Mouse (Mus musculus): Measurements from ENCODE around the gene Srebf1.

Srebf1 gene

DNA sequence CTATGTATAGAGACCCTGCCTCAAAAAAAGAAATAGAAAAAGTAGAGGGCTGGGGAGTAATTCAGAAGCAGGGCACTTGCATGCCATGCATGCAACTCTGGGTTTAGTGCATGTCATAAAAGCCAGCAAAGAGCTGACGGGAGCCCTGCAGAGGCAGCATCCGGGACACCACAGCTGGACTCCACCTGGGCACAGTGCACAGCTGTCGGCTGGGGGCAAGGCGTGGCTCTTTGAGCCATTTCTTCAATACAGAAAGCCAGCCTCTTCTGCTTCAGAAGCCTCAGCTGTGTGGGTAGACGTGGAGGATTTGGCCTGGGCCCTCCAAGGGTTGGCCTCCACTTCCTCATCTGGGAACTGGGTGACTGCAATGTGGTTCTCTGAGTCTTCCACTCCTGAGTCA lies 13.0 kb upstream of the Srebf1 start:
- DNase-seq (ENCODE audit: low read depth, low spot score): no peak

DNA sequence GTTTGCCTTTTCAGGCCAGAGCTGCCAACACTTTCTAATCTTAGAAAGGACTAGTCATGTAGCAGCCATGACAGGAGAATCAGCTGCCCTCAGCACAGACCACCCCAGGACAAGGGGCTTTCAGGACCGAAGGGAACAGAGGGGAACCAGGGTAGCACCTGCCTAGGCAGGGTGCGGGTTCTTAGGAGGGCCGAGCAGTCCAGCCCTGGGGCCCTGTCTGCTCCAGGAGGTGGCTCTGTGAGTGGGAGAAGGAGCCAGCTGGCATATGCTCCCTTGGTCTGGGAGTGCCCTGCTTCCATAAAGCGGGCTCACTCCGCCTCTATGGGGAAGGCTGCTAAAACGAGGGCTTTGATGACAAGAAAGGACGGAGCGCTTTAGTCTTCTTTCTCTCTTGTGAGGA lies 10.9 kb upstream of the Srebf1 start:
- DNase-seq (ENCODE audit: low read depth, low spot score): no peak

DNA sequence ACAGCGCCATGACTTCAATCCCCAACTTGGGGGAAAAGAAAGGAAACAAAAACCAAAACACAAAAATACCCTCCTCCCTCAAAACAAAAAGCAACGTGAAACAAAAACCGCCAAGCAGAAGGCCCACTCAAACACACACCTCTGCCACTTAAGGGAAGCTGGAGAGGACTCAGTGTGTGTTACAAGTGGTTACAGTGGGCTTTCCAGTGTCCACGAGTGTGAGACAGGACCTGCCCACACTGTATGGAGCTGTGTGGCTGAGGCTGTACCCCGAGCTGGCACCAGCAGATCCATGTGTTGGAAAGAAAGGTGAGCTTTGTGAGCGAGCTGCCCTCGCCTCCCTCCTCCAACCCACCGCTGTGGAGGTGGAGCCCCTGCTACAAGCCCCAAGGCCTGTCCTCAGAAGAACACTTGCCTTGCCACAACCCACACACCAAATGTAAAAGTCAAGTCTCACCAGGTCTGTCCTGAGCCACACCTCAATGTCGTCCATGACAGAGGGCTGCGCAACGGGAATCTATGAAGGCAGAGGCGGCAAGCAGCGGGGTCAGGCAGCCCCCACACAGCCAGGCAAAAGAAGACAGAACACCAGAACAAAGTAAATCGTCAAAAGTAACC lies 10.2 kb upstream of the Srebf1 start:
- no peak for DNase-seq (ENCODE audit: low read depth, low spot score)

- no peak for DNase-seq (ENCODE audit: low read depth, low spot score)
These were observed 9.6 kb upstream of the Srebf1 start for GRCm38 (mm10) chr11:60231951-60232350.

DNA sequence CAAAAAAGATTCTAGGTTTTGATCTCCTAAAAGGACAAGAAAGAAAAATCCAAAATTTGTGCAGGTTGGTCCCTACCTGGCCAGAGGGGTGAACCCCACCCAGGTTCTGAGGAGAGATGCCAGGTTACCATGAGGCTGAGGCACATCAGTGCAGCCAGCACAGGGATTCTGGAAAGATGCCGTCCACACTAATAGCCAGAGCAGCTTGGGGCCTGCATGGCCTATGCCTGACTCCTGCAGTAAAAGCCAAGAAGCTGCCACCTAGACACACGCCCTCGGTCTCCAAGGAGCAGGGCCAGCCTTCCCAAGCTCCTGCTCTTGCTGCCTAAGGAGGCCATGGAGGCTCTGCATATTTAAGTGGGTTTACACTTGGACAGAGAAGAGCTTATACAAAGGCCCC lies 8.9 kb upstream of the Srebf1 start:
- no peak for DNase-seq (ENCODE audit: low read depth, low spot score)

- no peak for DNase-seq (ENCODE audit: low read depth, low spot score)
These were observed 8.1 kb upstream of the Srebf1 start for GRCm38 (mm10) chr11:60230512-60230911.

GRCm38 (mm10) chr11:60229821-60230220 lies 7.4 kb upstream of the Srebf1 start:
- no peak for DNase-seq (ENCODE audit: low read depth, low spot score)

DNA sequence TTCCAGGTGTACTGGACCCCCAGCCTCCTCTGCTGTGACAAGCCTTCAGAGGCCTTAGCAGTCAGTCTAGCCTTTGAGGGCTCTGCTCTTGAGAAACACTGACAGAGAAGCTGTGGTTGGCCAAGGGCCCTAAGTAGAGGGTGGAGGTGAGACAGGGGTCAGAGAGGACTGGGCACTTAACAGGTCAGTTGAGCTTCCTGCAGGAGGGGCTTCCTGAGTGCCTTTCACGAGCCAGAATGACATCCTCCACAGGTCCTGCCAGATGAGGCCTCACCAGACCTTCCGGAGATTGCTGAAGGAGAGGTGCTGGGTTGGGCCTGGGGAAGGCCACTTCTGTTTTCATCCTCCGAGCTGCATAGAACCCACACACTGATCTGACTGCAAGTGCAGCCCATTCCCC lies 6.1 kb upstream of the Srebf1 start:
- DNase-seq (ENCODE audit: low read depth, low spot score): no peak

DNA sequence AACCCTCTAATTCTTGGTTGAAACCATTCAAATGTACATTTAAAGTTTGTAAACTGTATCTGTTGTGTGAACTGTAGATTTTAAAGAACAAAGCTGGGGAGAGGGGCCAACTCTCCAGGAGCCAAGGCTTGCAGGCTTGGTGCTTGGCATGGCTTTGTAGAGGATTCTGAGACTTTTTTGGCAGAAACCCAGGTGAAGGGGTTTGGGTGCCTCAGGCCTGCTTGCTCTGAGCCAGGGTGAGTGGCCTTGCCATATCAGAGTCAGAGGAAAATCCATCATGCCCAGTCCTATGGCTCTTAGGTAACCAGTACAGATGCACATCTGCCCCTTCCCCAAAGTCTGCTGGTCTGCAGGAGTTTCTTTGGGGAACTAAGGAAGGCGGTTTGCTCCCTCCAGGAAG lies 3.5 kb upstream of the Srebf1 start:
- no peak for DNase-seq (ENCODE audit: low read depth, low spot score)

DNA sequence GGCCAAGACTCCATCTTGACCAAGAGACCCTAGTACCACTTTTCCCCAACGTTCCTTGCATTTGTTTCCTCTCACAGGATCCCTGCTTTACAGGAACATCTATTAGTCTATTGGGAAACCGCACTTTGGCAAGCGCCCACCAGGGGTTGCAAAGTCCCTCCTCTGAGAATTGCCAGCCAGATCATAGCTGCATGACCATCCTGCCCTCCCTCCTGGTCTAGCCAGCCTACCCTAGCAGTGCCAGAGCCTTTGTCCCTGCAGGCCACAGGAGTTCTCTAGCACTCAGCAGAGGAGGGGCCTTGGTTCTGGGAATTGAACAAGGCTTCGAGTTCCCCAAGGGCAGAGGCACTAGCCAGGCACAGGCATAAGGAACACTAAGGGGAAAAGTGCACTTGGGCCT lies 2.3 kb upstream of the Srebf1 start:
- peak; percentile 66 for DNase-seq (ENCODE audit: low read depth, low spot score)

GRCm38 (mm10) chr11:60222085-60222468 lies 304 bp downstream of the Srebf1 start:
- DNase-seq (ENCODE audit: low read depth, low spot score): no peak

DNA sequence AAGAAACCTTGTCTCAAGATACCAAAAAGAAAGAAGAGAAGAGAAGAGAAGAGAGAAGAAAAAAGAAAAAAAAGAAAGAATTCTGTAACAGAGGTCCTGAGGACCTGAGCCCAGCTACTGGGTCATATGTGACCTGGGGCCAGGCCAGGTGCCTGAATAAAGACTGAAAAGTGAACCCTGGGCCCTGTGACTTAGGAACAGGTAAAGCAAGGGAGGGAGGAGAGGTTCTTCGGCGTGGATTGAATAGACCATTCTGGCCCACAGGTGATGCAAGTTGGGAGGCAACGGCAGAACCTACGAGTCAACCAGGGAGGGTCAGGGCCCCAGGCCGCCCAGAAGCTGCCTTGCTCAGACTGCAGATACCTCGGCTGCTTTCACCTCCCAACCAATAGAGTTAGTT lies 956 bp downstream of the Srebf1 start:
- DNase-seq (ENCODE audit: low read depth, low spot score): no peak

GRCm38 (mm10) chr11:60220291-60220804 lies 2.0 kb downstream of the Srebf1 start:
- peak; percentile 89 for DNase-seq (ENCODE audit: low read depth, low spot score)

DNA sequence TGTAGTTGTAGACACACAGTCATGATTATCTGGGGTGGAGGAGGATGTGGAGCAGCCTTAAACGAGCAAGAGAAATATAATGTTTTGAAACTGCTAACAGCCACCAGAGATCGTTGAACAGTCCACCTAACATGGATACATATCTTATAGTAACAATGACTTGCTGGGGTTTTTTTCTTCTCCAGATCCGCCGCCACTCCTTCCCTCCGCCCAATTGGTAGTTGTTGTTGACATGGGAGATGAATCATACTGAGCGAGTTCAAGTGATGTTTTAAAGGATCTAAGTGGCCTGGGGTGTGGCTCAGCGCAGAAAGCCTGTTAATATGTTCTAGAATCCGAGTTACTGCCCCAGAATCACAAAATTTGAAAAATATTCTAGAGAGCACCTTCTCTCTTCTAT lies 2.8 kb downstream of the Srebf1 start:
- peak; percentile 80 for DNase-seq (ENCODE audit: low read depth, low spot score)

- DNase-seq (ENCODE audit: low read depth, low spot score): no peak
These were observed 4.9 kb downstream of the Srebf1 start for GRCm38 (mm10) chr11:60217467-60217866.

GRCm38 (mm10) chr11:60216671-60217070 lies 5.7 kb downstream of the Srebf1 start:
- no peak for DNase-seq (ENCODE audit: low read depth, low spot score)

- no peak for DNase-seq (ENCODE audit: low read depth, low spot score)
These were observed 9.1 kb downstream of the Srebf1 start for GRCm38 (mm10) chr11:60213266-60213665.

DNA sequence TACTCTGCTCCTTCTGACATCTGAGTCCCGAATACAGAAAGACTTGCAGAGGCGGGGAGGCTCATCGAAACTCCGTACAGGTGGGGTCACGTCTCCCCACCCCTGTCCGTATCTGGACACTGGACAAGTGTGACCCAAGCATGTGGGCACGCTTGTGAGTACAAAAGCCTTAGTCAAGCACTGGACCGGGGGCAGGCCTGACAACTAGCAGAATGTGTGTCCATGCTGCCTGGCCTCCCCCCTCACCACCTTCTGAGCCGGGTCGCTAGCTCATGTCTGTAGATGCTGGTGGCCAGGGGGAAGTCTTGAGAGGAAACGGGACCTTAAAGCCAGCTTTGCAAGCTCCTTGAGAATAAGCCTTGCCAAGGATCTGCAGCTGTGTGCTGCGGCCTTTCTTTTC lies 10.6 kb downstream of the Srebf1 start:
- DNase-seq (ENCODE audit: low read depth, low spot score): no peak

DNA sequence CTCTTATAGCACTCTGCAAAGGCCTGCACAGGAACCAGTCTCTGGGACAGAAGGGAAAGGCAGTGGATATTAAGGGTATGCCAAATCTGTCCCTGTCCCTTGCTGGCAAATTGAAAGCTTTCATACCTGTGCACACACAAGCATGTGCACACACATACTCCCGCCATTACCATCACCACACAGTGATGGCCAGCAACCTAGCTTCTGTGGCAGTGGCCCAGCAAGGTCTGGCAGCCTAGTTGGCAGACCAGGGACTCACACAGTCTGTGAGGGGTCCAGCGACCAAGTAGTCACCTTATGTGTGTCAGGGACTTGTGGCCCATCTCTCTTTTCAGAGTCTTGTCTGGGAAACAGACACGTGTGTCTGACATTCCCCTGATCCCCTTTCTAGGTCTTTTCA lies 11.2 kb downstream of the Srebf1 start:
- DNase-seq (ENCODE audit: low read depth, low spot score): no peak

DNA sequence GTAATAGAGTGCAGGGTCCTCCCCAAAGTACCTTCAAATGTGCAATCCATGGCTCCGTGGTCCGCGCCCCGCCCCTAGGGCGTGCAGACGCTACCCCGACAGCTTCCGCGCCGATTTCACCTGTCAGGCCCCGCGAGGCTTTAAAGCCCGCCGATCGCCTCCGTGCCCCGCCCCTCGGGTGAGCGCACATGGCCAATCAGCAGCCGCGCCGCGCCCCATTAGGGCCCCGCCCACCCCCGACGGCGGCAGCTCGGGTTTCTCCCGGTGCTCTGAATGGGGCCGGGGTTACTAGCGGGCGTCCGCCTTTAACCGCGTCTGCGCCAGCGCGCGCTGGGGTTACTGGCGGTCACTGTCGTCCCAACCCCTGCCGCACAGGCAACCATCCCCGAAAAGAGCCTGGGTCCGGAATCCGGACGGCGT lies 12.1 kb downstream of the Srebf1 start:
- DNase-seq (ENCODE audit: low read depth, low spot score): no peak

DNA sequence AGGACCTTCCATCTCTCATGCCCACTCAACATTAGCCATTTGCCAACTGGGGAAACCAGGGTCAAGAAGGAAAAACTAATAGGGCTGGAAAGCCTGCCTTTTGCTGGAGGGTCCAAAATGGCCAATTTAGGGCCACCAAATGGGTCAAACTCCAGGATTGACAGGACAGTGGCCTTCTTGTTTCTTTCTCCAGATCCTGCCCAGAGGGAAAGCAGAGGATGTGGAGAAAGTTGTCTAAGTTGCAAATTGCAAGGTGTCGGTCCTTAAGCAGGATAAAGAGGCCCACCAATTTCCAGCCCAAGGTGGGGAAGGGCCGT lies 12.5 kb downstream of the Srebf1 start:
- no peak for DNase-seq (ENCODE audit: low read depth, low spot score)

DNA sequence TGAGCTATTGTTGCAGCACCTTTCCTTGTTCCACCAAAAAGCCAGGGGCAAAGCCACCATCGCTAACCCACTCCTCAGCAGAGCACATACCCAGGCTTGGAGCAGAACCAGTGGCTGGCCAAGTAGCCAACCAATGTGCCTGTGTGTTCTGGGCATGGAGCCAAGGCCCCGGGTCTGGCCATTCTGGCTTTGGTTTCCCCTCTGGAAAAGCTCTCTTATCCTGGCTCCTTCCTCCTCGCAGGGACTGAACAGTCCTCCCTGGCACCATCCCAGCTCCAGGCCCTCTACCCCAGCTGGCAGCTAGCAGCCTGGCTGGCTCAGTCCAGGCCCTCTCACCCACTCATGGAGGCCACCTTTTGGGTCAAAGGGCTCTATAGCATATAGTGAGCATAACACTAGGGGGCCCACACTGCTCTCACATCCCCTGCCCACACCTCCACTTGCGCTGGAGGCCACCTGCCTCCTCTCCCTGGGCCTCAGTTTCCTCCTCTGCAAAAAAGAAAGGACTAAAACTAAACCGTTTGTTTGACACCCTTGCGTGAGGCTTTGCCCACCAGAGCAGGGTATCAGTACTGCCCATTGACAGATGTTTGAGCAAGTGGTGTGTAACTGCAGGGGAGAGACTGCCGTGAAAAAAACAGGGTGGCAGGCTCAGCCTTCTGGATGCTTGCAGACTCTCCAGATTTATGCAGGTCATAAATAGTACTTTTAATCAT lies 13.0 kb downstream of the Srebf1 start:
- peak; percentile 51 for DNase-seq (ENCODE audit: low read depth, low spot score)

GRCm38 (mm10) chr11:60208712-60209111 lies 13.7 kb downstream of the Srebf1 start:
- DNase-seq (ENCODE audit: low read depth, low spot score): no peak

- DNase-seq (ENCODE audit: low read depth, low spot score): no peak
These were observed 14.2 kb downstream of the Srebf1 start for GRCm38 (mm10) chr11:60208201-60208600.
